Mouse (Mus musculus) left cerebral cortex, adult 18-20 months (tissue): ENCODE measurements around the gene Atp5s. TPM values are rescaled to one million over a fixed set of nuclear protein-coding genes. Genes with fewer than 3 reads are reported as not detected.

Experiments
- DNase-seq, 2 experiments: peaks; one replicate each; pipeline ENCODE4 v3.0.0; 2021 to 2022; ENCODE audit warnings: low spot score in 2 of 2, mixed read lengths in 1 of 2
- long read RNA-seq, 2 experiments: library from polyadenylated mRNA; stranded (forward); transcript quantifications; one replicate each; pipeline ENCODE4 v2.0.0; 2021
- total RNA-seq, 2 experiments: library from RNA; stranded (reverse); gene quantifications; 2 replicates each; pipeline ENCODE4 v1.2.3; 2021

Gene Atp5s
- total RNA-seq = 10 to 100 TPM; 32.7 to 32.8 TPM
- long read RNA-seq, experiment 1, transcript Atp5s-201 (5 exons, 1,485 nt) = major isoform, 10 of 36 reads
- long read RNA-seq, experiment 1, partial matches to known transcripts = 14 of 36 reads
- long read RNA-seq, experiment 1, other reads (novel, unspliced or antisense) = 9 of 36 reads
- long read RNA-seq, experiment 2, transcript Atp5s-201 (5 exons, 1,485 nt) = major isoform, 5 of 41 reads
- long read RNA-seq, experiment 2, partial matches to known transcripts = 16 of 41 reads
- long read RNA-seq, experiment 2, other reads (novel, unspliced or antisense) = 17 of 41 reads

DNA sequence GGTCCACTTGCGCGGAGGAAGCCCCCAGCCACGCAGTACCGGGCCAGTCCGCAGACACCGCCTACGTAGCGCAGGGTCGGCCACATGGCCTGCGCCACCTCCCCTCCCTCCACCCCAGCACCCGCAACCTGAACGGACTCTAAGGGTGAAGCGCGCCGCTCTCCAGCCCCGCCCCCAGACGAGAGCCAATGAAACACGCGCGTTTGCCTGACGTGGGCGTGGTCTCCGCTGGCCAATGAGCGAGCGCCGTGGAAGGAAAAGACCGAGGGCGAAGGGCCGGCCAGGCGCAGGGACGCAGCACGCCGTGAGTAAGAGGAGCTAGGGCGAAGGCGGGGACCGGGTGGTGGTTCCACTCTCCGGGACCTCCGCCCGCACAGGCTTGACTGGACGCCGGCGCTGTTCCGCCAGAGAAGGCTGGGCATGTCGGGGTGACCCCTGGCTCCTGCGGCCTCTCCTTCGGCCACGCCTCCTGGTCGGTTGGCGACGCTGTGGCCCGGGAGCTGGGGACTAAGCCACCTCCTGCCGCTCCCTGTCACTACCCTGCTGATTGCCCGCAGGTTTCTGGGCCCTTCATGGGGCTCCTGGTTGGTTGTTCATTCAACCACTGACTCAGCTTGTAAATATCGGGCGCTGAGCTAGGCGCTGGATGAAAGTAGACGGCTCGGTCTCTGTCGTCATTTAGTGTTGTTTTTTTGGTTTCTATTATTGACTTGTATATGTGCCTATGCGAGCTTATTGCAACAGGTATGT, at the start of gene Atp5s, which contains the start of gene L2hgdh:
TSS of gene Atp5s (plus strand) at position 240 of the 750 bp plus-strand sequence.
TSS of gene L2hgdh (minus strand) at position 163 of the 750 bp plus-strand sequence.
- DNase-seq = peak; percentile 96

DNA sequence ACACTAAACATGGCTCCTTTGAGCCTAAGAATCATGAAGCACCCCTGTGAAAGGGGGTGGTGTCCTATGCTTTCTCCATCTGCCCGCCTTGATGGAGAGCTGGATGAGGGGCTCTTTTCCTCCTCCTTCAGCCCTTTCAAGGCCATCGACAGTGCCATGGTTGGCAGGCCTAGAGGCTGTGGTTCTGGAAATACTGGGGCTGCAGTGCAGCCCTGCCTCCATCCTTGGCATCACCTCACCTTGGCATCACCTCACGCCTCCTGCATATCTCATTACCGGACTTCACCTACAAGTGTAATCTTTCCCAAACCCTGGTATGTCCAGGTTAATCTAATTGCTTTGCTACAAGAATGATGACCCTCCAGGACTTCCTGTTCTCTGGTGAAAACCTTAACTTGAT, 48.6 kb upstream of the Atp5s start:
- no peak for DNase-seq

DNA sequence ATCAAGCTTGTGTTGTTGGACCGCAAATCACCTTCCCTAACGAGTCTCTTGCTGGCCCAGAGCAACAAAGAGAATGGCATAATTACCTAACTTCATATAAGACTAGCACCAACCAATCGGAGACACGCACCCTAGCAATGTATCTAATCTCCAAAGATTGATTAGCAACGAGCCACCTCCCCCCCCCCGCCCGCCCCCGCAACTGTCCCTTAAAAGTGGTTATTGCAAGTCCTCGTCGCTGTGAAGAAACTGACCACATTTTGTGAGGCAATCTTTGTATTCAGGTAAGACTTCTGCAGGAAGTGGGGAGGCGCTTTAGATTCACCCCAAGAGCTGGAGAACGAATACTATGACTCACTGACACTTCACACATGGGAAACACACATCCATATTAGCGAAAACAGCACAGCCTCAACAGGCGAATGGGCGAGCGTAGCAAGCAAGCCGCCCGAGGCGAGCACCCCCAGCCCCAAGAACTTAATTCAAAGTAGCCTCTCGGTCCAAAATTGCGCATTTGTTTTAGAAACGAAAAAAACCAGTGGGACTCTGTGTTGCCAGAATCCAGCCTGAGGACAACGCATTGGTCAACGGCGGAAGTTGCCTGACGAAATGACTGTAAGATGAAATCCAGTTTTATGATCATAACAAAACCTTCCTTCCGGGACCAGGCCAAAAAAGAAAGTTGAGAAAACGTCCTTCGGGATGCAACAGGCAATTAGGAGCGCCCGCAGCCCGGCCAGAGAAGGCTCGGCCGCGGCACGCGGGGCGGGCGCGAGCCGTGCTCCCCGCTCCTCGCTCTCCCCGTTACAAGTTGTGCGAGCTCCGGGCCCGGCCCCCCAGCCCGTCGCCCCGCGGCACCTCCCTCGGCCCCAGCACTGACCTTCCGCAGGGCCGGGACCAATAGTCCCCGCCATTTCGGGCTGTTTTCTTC, 43.9 kb upstream of the Atp5s start:
- peak; percentile 11 to 32 for DNase-seq

DNA sequence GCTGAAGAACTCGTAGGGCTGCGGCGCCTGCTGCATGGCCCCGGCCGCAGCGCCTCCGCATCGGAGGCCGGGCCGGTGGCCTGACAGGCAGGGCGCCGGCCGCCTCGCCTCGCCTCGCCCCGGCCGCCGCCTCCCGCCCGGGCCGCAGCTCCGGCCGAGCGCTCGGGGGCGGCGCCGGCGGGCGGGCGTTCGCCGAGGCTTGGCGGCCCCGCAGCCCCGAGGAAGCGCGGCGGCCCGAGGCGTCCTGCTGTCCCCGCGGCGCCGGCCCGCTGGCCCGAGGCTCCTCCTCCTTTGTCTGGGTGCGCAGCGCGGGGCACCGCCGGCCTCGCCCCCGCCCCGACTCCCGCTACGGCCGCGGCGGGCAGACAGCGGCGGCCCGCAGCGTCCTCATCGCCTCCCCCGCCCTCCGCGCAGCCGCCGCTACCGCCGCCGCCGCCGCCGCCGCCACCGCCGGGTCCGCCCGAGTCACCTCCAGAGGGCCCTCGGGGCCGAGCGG, 43.1 kb upstream of the Atp5s start, which contains the start of gene Sos2:
TSS of gene Sos2 (minus strand) at position 287 of the 496 bp plus-strand sequence.
- peak; percentile 53 to 56 for DNase-seq

GRCm38 (mm10) chr12:69682065-69682787, 42.5 kb upstream of the Atp5s start:
- DNase-seq = peak; percentile 79 to 85

- no peak for DNase-seq
These were observed 41.8 kb upstream of the Atp5s start for GRCm38 (mm10) chr12:69682788-69683419.

DNA sequence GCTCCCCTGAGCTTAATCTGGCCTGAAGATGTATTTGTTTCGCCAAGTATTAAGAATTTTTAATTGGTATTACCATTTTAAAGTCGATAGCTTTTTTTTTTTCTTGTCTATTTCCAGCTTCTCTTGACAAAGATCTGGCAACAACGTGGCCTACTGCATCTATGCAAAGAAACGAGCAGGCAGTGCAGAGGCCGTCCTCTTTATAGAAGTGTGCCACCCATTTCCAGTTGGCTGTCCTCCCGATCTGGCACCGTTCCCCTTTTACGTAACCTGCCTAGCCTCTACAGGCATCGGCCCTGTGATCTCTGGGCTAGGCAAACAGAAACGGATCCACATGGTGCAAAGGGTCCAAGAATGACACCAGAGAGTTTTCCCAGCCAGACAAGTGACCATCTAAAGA, 41.2 kb upstream of the Atp5s start:
- DNase-seq = peak; percentile 55 to 62

- DNase-seq = no peak
These were observed 36.4 kb upstream of the Atp5s start for GRCm38 (mm10) chr12:69688368-69688767.

GRCm38 (mm10) chr12:69689094-69689493, 35.7 kb upstream of the Atp5s start:
- DNase-seq = no peak

- DNase-seq = no peak
These were observed 34.0 kb upstream of the Atp5s start for GRCm38 (mm10) chr12:69690714-69691113.

GRCm38 (mm10) chr12:69693471-69693870, 31.3 kb upstream of the Atp5s start:
- no peak for DNase-seq

DNA sequence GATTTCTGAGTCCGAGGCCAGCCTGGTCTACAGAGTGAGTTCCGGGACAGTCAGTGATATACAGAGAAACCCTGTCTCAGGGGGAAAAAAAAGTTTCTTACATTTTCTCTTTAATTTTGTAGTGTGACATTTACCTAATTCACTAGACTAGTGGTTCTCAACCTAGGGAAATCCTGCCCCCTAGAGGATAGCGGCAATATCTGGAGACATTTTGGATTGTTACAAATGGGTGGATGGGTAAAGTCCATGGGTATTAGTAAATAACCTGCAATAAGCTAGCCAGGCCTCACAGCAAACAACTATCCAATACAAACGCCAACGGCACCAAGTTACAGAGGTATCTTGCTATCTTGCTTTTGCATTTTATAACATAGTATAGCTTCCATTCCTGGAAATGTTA, 28.0 kb upstream of the Atp5s start:
- peak; percentile 44 to 52 for DNase-seq

- DNase-seq = no peak
These were observed 26.4 kb upstream of the Atp5s start for GRCm38 (mm10) chr12:69698352-69698751.

DNA sequence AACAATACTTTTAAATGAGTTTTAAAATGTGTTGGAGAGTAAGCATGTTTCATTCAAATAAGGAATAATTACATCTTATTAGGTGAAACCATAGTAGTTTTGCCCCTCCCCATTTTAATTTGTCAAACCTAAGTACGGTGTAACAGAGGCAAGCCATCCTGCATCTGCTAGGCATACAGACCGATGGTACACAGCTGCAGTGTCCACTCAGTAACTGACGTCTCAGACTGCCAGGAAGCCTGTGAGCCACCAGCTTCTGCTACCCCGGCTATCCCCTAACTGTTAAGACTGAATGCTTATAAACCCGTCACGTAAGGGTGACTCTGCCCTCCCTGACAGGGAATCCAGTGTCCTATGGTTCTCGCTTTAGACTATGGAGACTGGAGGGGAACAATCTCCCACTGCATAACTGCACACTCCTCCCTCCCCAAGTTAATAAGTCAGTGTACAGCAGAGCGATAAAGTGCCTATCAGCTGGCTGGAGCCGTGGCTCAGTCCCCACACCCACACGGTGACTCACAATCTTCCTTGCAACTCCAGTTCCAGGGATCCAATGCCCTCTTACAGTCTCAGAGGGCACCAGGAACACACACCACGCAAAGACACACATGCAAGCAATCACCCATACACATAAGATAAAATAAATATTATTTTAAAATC, 19.8 kb upstream of the Atp5s start:
- no peak for DNase-seq

DNA sequence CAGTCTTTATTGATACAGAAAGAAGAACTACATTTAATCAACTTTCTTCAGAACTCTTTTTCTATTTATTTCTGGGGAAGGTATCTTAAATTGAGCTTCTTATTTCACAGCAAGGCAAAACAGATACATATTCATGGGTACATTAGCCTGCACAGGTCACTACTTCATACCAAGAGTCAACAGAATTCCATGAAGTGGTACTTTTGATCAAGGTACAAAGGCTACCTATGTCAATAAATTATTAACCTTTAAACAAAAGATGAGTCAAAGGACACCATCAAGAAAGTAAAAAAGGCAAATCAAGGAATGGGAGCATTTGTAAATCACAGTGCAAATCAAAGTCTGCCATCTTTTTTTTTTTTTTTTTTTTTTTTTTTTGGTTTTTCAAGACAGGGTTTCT, 11.1 kb upstream of the Atp5s start:
- no peak for DNase-seq

DNA sequence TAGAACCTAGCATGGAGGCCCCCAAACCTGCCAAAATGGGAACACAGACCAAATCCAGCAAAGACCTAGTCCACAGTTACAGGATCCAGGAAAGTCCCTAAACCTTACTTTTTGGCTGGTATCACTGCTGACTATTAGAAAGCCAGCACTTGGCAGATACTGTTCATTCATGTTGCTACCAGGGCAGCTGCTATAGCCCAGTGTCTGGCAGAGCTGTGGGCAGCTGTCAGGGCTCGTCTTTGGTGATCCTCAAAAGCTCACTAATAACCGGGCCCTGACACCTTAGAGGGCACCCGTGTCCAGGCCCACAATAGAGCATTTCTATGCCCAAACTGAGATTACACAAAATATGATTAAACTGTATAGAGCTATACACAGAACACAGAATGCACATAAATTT, 1.9 kb upstream of the Atp5s start:
- no peak for DNase-seq

DNA sequence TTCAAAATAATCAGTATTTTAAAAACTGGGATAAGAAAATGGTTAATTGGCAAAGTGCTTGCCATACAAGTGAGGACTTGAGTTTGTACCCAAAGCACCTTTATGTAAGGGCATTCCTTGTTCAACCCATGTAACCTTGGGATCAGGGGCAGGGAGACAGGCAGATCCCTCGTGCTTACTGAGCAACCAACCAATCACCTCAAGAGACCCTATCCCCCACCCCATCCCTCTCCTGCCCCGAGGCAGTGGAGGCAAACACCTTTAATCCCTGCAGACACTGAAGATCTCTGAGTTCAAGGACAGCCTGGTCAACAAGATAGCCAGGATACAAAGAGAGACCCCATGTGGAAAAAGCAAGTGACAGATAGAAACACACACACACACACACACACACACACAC, 1.4 kb upstream of the Atp5s start:
- no peak for DNase-seq

DNA sequence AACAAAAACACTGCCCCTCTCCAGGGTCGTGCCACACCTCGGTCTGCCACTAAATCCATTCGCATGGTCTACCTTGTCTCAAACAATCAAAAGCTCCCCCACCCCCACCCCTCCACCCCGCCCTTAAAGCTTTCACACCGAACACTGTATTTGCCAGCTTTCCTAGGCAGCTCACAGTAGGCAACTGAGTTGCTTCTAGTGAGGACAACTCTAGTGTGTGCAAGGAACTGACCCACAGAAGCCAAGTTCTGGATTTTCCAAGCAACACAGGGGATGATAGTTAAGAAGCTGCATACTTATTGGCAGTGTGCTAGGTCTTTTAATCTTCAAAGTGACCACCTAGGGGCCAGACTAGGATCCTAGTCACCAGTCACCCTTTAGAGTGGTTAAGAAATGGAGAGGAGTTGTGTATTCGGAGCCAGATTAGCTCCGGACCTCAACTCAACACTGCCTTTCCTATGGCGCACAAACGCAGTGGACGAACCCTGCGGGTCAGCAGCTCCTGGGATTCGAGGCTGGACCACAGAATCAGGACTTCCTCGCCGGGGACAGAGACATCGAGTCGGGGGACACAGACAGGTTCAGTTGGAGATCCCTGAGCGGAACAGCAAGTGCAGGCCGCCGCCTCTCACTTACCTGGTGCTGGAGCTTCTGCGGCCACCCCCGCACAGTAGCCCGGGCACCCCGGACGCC, 586 bp upstream of the Atp5s start:
- DNase-seq = no peak

- no peak for DNase-seq
These were observed 4.5 kb downstream of the Atp5s start for GRCm38 (mm10) chr12:69729246-69729645.
